Mouse (Mus musculus): ENCODE data around the gene Arrb2. TPM values are rescaled to one million over a fixed set of nuclear protein-coding genes. Genes with fewer than 3 reads are reported as not detected.

The Arrb2 gene
- polyA plus RNA-seq, 1 experiment, result 520 TPM

- TF ChIP-seq POLR2A (IDR thresholded peaks at IDR 0.05; ENCODE audit: borderline replicate concordance, low read depth, low read length), result no peak
- no peak for TF ChIP-seq CTCF (IDR thresholded peaks at IDR 0.05; ENCODE audit: low read depth, low read length)
- Histone ChIP-seq H3K4me1 (ENCODE audit: control insufficient read depth, insufficient read depth, low read length) (peaks cover 57% of the 10 kb centered on the region), H3K27ac (ENCODE audit: insufficient read depth, low read depth, low read length) (peak overlapping the region; percentile 72), H3K4me3 (ENCODE audit: insufficient read depth, low read length) (no peak overlapping the region)
Observed at GRCm38 (mm10) chr11:70474872-70475534, 42.6 kb downstream of the Arrb2 start.

DNA sequence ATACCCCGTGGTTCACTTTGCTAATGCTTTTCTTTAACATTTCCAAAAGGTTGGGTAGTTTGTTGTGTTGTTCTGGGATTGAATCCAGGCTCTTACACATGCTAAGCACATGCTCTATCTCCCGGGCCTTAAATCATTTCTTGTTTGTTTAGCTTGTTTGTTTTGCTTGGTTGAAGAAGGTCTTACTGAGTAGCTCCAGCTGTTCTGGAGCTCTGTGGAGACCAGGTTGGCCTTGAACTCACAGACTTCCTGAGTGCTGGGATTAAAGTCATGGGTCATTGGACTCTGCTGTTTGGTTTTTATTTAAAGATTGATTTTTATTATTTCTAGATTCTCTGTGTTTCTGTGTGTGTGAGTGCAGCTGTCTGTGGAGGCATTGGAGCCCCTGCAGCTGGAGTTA is 53.1 kb downstream of the Arrb2 start:
- TF ChIP-seq POLR2A (IDR thresholded peaks at IDR 0.05; ENCODE audit: borderline replicate concordance, low read depth, low read length) (no peak), CTCF (IDR thresholded peaks at IDR 0.05; ENCODE audit: low read depth, low read length) (no peak)
- H3K4me3 ChIP-seq (ENCODE audit: insufficient read depth, low read length), result no peak overlapping the region
- H3K4me1 ChIP-seq (ENCODE audit: control insufficient read depth, insufficient read depth, low read length), result peaks cover 47% of the 10 kb centered on the region
- no peak overlapping the region for H3K27ac ChIP-seq (ENCODE audit: insufficient read depth, low read depth, low read length)

GRCm38 (mm10) chr11:70487816-70488215 is 55.4 kb downstream of the Arrb2 start:
- 0 out of 2 replicates have a peak overlapping the region, but pooled peaks have one; percentile 19 for H3K27ac ChIP-seq (ENCODE audit: insufficient read depth, low read depth, low read length)
- H3K4me1 ChIP-seq (ENCODE audit: control insufficient read depth, insufficient read depth, low read length), result peaks cover 44% of the 10 kb centered on the region
- TF ChIP-seq CTCF (IDR thresholded peaks at IDR 0.05; ENCODE audit: low read depth, low read length), result no peak
- no peak overlapping the region for H3K4me3 ChIP-seq (ENCODE audit: insufficient read depth, low read length)

DNA sequence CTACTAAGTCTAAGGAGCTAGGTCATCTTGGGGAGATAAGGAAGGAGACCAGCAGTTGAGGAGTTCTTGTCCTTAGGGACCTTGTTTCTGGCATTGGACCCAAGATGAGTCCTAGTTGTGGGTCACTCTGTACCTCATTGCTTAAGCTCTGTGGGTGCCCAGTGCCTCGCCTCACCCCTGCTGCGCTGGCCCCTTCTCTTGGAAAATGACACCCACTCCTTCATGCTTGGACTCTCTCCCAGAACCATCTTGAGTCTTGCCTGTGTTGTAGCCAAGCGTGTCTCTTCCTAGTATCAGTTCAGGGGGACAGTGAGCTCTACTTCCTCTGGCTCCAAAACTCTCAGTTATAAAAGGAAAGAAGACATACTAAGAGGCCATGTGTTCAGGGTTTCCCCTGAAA is 56.7 kb downstream of the Arrb2 start:
- peak overlapping the region; percentile 95 for H3K27ac ChIP-seq (ENCODE audit: insufficient read depth, low read depth, low read length)
- TF ChIP-seq CTCF (IDR thresholded peaks at IDR 0.05; ENCODE audit: low read depth, low read length) (no peak), POLR2A (IDR thresholded peaks at IDR 0.05; ENCODE audit: borderline replicate concordance, low read depth, low read length) (no peak)
- peaks cover 42% of the 10 kb centered on the region for H3K4me1 ChIP-seq (ENCODE audit: control insufficient read depth, insufficient read depth, low read length)
- peak overlapping the region; percentile 2; the same call in 1 of the 2 replicates for H3K4me3 ChIP-seq (ENCODE audit: insufficient read depth, low read length)

DNA sequence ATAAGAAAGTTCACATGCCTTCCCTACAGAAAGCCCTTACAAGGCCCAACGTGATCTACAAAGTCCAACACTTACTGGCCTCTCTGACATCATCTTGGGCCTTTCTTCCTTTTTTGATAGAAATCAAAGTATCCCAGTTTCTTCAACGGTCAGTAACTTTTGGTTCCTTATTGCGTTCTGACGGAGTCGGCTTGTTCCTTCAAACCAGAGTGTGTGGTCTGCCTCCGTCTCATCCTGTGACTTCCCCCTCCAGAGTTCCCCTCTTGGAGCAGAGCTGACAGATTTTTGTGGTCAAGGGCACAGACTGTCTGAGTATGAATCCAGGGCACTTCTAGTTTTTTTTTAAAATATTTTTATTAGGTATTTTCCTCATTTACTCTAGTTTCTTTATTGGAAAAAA is 57.2 kb downstream of the Arrb2 start:
- no peak for TF ChIP-seq CTCF (IDR thresholded peaks at IDR 0.05; ENCODE audit: low read depth, low read length)
- TF ChIP-seq POLR2A (IDR thresholded peaks at IDR 0.05; ENCODE audit: borderline replicate concordance, low read depth, low read length), result no peak
- Histone ChIP-seq H3K4me1 (ENCODE audit: control insufficient read depth, insufficient read depth, low read length) (peaks cover 42% of the 10 kb centered on the region), H3K4me3 (ENCODE audit: insufficient read depth, low read length) (no peak overlapping the region), H3K27ac (ENCODE audit: insufficient read depth, low read depth, low read length) (peak overlapping the region; percentile 95)

Other genes starting within 250 kb of the Arrb2 start
- not detected in 2 replicates for gene Slc16a11, start 219.9 kb upstream of the Arrb2 start, polyA plus RNA-seq (2012; ENCODE audit: insufficient read depth, insufficient read length, missing spikeins)
- 6.1 and 8.5 TPM in 2 replicates for gene Slc16a13, start 211.6 kb upstream of the Arrb2 start, polyA plus RNA-seq (2012; ENCODE audit: insufficient read depth, insufficient read length, missing spikeins)
- 0.32 and 0.70 TPM in 2 replicates for gene Bcl6b, start 202.8 kb upstream of the Arrb2 start, polyA plus RNA-seq (2012; ENCODE audit: insufficient read depth, insufficient read length, missing spikeins)
- gene 0610010K14Rik, start 194.7 kb upstream of the Arrb2 start, polyA plus RNA-seq (2012; ENCODE audit: insufficient read depth, insufficient read length, missing spikeins), result 49.9 and 53.0 TPM in 2 replicates
- 3.3 and 4.8 TPM in 2 replicates for gene Gm21988, start 192.8 kb upstream of the Arrb2 start, polyA plus RNA-seq (2012; ENCODE audit: insufficient read depth, insufficient read length, missing spikeins)
- gene Rnasek, start 192.8 kb upstream of the Arrb2 start, polyA plus RNA-seq (2012; ENCODE audit: insufficient read depth, insufficient read length, missing spikeins), result 322 and 354 TPM in 2 replicates
- 0.27 TPM in 1 of 2 replicates, not detected in the other for gene Alox12, start 177.3 kb upstream of the Arrb2 start, polyA plus RNA-seq (2012; ENCODE audit: insufficient read depth, insufficient read length, missing spikeins)
- not detected in 2 replicates for gene Alox12e, start 110.0 kb upstream of the Arrb2 start, polyA plus RNA-seq (2012; ENCODE audit: insufficient read depth, insufficient read length, missing spikeins)
- 0.46 TPM in 1 of 2 replicates, not detected in the other for gene Alox15, start 80.6 kb upstream of the Arrb2 start, polyA plus RNA-seq (2012; ENCODE audit: insufficient read depth, insufficient read length, missing spikeins)
- 19.3 and 21.2 TPM in 2 replicates for gene Pelp1, start 22.6 kb upstream of the Arrb2 start, polyA plus RNA-seq (2012; ENCODE audit: insufficient read depth, insufficient read length, missing spikeins)
- 40.5 and 41.6 TPM in 2 replicates for gene Med11, start 19.3 kb downstream of the Arrb2 start, polyA plus RNA-seq (2012; ENCODE audit: insufficient read depth, insufficient read length, missing spikeins)
- 21.7 and 23.7 TPM in 2 replicates for gene Zmynd15, start 26.8 kb downstream of the Arrb2 start, polyA plus RNA-seq (2012; ENCODE audit: insufficient read depth, insufficient read length, missing spikeins)
- 434 and 456 TPM in 2 replicates for gene Cxcl16, start 27.3 kb downstream of the Arrb2 start, polyA plus RNA-seq (2012; ENCODE audit: insufficient read depth, insufficient read length, missing spikeins)
- gene Tm4sf5, start 72.6 kb downstream of the Arrb2 start, polyA plus RNA-seq (2012; ENCODE audit: insufficient read depth, insufficient read length, missing spikeins), result 4.3 TPM in 2 replicates
- gene Vmo1, start 82.0 kb downstream of the Arrb2 start, polyA plus RNA-seq (2012; ENCODE audit: insufficient read depth, insufficient read length, missing spikeins), result not detected in 2 replicates
- gene Gltpd2, start 86.6 kb downstream of the Arrb2 start, polyA plus RNA-seq (2012; ENCODE audit: insufficient read depth, insufficient read length, missing spikeins), result not detected in 2 replicates
- 141 and 151 TPM in 2 replicates for gene Psmb6, start 92.7 kb downstream of the Arrb2 start, polyA plus RNA-seq (2012; ENCODE audit: insufficient read depth, insufficient read length, missing spikeins)
- not detected in 2 replicates for gene Gm40193, start 100.3 kb downstream of the Arrb2 start, polyA plus RNA-seq (2012; ENCODE audit: insufficient read depth, insufficient read length, missing spikeins)
- gene Pld2, start 107.4 kb downstream of the Arrb2 start, polyA plus RNA-seq (2012; ENCODE audit: insufficient read depth, insufficient read length, missing spikeins), result 58.4 and 60.9 TPM in 2 replicates
- 139 and 151 TPM in 2 replicates for gene Mink1, start 130.2 kb downstream of the Arrb2 start, polyA plus RNA-seq (2012; ENCODE audit: insufficient read depth, insufficient read length, missing spikeins)
- gene 4930544D05Rik, start 183.2 kb downstream of the Arrb2 start, polyA plus RNA-seq (2012; ENCODE audit: insufficient read depth, insufficient read length, missing spikeins), result not detected in 2 replicates
- not detected in 2 replicates for gene Chrne, start 186.6 kb downstream of the Arrb2 start, polyA plus RNA-seq (2012; ENCODE audit: insufficient read depth, insufficient read length, missing spikeins)
- gene Gp1ba, start 206.5 kb downstream of the Arrb2 start, polyA plus RNA-seq (2012; ENCODE audit: insufficient read depth, insufficient read length, missing spikeins), result not detected in 2 replicates
- 70.1 and 76.6 TPM in 2 replicates for gene Rnf167, start 214.6 kb downstream of the Arrb2 start, polyA plus RNA-seq (2012; ENCODE audit: insufficient read depth, insufficient read length, missing spikeins)
- 99.9 and 110 TPM in 2 replicates for gene Slc25a11, start 214.8 kb downstream of the Arrb2 start, polyA plus RNA-seq (2012; ENCODE audit: insufficient read depth, insufficient read length, missing spikeins)
- gene Pfn1, start 222.0 kb downstream of the Arrb2 start, polyA plus RNA-seq (2012; ENCODE audit: insufficient read depth, insufficient read length, missing spikeins), result 1,781 and 1,801 TPM in 2 replicates
- gene Eno3, start 224.6 kb downstream of the Arrb2 start, polyA plus RNA-seq (2012; ENCODE audit: insufficient read depth, insufficient read length, missing spikeins), result 4.7 and 7.4 TPM in 2 replicates
- gene Spag7, start 236.8 kb downstream of the Arrb2 start, polyA plus RNA-seq (2012; ENCODE audit: insufficient read depth, insufficient read length, missing spikeins), result 86.8 and 101 TPM in 2 replicates